8 mouse cellular contexts compared by ENCODE assay signal in genomic region chr8:15270290-15270689, GRCm38 (mm10).
A peak's percentile ranks its signal among the peaks of the same experiment; 100 is the strongest.
DNase-seq lines count a peak whose midpoint lies in the region; TF ChIP-seq lines count a peak whose summit lies in the region.

No protein-coding gene starts in this region.

- no peaks in the 10 kb centered on the region for H3K4me1 ChIP-seq in lung, adult 2 months (ENCODE audit: control insufficient read depth, insufficient read depth, low read length)

- TF ChIP-seq POLR2A in lung, adult 2 months (IDR thresholded peaks at IDR 0.05; ENCODE audit: borderline replicate concordance, extremely low read depth, low read depth, low read length) = no peak

- TF ChIP-seq CTCF in lung, adult 2 months (IDR thresholded peaks at IDR 0.05; ENCODE audit: insufficient read depth, low read length) = peak; percentile 43; the same call in 1 of the 2 replicates

- 13% methylated on average over 5 of the region's 5 CpGs for WGBS in large intestine, adult 2 months
- 12% methylated on average over 5 of the region's 5 CpGs for WGBS in lung, adult 2 months

- peak; percentile 74 for DNase-seq in 3T3-L1 (ENCODE audit: low read depth, low spot score)
- peak; percentile 80 for DNase-seq in NIH3T3 (ENCODE audit: low read depth)
- DNase-seq in cerebellum, adult 9-11 months = peak; percentile 15
- DNase-seq in frontal cortex, postnatal 25 days (ENCODE audit: low spot score in 2 of 2) = peak; percentile 84
- DNase-seq in large intestine, adult 2 months (ENCODE audit: low read depth, low spot score) = peak; percentile 21
- DNase-seq in lung, adult 2 months = peak; percentile 43
- DNase-seq in right cerebral cortex, adult 18-20 months = peak; percentile 81
- no peak for DNase-seq in T-cell, adult 2 months (ENCODE audit: low spot score)

- no peak overlapping the region for H3K4me3 ChIP-seq in lung, adult 2 months (replicated peaks; ENCODE audit: extremely low read depth, low read depth, low read length)
